Mouse (Mus musculus): ENCODE measurements around the gene Ccnc.

Ccnc gene

DNA sequence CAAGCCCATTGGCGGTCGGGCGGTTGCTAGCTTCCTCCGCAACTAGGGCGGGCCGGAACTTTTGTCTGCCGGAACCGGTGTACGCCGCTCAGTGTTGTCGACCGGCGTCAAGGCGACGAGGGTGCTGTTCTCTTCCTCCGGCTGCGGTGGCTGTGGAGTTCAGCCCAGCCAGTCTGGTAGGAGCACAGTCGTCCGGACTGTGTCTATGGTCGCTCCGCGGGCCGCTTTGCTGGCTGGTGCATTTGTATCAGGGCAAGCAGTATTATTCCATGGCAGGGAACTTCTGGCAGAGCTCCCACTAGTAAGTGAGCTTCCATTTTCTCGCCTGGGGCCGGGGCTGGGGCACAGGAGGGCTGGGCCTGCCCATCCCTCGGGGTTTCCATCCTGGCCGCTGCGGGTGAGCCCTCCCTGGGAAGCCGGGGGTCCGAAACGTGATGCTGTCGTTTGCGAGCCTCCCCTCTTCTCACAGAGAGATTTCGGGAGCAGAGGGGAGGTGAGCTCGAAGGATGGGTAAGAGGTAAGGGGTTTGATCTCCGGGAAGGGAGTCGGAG, at the start of gene Ccnc:
Gene Ccnc, plus strand, starts transcription at position 87 of the 551 bp plus-strand sequence.
- peak; percentile 97 for DNase-seq (ENCODE audit: low read depth, low spot score)

DNA sequence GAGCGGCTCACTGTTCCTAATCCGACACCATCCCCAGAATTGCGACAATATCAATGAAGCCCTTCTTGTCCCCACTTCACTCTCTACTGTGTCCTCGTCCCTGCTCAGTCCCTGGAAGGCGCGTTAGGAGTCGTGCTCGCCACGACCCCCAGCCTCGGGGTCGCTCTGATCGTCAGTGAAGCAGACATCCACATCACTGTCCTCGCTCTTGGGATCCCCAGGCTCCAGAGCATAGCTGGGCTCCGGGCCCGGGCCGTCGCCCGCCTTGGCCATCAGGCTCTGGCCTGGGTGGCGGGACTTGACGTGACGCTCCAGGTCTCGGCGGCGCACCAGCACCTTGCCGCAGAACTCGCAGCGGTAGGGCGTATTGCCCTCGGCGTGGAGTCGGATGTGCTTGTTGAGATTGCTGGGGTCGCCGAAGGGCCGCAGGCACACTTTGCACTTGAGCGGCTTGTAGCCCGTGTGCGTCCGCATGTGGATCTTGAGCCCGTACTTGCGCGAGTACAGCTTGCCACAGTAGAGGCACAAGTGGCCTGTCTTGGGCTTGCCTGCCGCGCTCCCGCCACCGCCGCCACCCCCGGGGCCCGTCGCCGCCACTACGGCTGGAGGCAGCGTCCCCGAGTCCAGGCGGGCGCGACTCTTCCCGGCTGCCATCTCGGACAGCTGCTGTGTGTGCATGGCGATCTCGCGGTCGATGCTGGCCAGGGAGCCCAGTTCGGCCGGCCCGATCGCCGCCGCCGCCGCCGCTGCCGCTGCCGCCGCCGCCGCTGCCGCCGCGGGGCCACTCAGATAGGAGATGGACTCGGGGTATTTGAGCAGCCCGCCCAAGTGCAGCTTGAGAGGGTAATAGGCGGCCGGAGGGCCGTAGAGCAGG, 49.2 kb upstream of the Ccnc start:
- DNase-seq (ENCODE audit: low read depth, low spot score), result peak; percentile 85

DNA sequence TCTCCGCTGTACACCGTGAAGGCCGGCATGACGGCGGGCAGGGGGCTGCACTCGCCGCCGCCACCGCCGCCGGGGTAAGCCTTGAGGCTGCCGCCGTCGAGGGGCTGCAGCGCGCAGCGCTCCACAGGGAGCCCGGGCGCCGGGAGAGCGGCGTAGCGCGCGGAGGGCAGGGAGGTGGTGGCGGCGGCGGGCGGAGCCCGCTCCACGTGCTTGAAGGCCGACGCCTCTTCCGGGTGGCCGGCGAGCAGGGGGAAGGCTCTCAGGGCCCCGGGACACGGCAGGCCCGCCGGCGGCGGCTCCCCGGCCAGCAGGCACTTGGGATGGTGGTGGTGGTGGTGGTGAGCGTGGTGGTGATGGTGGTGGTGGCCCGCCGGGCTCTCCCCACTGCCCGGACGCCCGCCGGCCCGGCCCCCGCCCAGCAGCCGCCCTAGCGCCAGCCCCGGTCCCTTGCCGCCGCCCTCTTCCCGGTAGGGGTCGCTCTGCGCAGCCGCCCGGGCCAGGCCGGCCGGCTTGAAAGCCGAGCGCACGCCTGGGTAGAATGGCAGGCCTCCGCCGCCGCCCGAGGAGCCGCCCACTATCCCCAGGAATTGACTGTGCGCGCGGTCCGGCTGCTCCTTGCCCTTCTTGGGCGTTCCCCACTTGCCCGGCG, 48.4 kb upstream of the Ccnc start:
- peak; percentile 90 for DNase-seq (ENCODE audit: low read depth, low spot score)

DNA sequence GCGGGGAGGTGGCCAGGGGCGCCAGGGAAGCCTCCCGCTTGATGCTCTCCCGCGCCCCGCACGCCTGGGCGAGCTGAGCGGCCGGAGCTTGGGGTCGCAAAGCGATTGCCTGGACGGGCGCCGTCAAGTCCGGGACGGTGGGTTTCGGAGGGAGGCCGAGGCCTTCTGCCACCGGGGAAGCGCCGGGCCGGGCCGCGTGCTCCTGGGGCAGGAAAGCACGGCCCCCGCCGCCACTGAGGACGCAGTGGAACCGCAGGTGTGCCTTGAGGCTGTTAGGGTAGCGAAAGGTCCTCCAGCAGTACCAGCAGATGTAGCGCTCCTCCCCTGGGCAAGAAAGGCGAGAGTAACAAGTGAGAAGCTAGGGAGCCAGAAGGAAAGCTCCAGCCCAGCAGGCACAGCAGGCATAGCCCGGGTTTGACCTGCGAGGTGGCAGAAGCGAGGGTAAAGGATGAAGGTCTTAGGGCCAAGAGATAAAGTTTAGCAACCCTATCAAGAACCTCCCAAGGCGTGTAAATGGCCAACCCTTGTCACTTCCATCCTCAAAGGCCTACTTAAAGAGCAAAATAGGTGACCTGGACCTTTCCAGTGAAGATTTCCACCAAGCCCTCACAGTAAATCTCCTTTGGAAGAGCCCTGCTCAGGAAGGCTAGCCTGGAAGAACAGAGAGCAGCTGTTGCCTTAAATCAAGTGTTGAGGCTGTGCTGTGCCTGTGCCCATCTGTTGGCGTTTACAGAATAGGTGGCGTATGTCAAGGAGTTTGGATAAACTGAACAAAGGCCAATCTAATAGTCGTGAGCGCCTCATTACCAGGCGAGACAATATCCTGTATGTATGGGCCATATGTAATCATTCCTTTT, 47.6 kb upstream of the Ccnc start:
- no peak for DNase-seq (ENCODE audit: low read depth, low spot score)

DNA sequence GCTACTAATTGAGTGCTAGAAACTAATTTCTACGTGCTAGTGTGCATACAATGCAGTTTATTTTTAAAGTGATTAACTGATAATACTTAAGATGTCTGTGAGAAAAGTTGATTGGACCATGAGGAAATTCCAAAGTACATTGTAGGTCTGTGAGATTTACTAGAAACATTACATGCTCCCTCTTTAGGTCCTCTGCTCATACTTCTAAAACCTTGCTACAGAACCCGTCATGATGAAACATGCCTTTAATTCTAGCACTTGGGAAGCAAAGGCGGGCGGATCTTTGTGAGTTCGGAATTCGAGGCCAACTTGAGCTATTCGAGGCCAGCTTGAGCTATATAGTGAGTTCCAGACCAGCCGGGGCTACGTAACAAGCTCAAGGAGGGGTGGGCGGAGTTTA, 46.5 kb upstream of the Ccnc start:
- DNase-seq (ENCODE audit: low read depth, low spot score), result peak; percentile 16

DNA sequence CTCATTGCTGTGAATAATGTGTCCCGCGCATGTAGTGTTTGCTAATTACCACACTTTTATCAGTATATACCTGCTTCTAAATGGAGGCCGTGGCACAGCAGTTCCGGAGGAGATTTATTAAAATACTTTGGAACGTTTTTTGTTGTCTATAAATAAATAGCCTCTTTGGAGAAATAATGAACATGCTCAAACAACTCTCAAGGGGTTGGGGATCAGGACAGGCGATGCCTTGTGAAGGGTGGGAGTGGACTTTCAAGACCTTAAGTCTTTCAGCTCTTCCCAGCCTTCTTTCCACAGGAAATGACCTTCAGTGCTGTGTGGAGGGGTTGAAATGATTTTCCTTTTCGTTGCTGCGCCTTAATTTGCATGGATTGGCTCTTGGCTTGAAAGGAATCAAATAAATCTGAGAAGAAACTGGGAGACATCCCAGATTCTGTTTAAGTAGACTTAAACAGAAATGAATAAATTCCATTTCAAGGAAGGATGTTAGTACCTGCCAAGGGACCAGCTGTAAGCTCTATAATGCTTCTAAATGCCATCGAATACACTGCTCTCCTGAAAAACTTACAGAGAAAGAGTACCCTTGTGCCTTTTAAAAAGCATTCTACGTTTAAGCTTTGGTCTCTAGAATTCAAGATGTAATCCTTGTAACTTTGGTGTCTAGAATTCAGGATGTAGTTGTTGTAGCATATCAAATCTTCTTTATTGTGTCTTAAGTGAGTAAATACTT, 44.9 kb upstream of the Ccnc start:
- no peak for DNase-seq (ENCODE audit: low read depth, low spot score)

DNA sequence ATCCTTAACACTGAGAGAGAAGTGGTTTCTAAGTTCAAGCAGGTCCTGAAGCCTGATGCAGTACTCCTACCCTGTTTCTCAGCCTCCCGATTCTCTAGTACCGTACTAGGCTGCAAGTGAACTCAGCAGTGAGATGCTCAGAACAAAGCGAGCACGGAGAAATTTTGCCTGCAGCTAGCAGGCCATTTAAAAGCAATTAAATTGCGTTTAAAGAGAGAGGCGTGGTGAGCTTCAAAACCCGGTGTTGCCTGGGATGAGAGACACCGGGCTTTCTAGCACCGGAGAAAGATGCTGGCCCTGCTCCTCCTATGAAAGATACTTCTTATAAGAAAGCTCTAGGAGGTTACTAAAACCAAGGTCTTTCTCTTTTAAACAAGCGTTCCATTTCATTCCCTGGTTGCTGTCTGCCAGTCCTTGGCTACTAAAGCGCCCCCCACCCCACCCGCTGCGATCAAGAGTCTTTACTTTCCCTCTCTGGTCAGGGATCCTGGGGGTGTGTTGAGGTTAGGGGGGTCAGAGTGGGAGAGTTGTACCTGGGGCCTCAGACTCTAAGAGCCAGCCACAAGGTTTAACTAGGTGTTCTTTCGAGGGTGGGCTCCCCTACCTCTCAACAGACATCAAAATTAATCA, 43.0 kb upstream of the Ccnc start:
- peak; percentile 33 for DNase-seq (ENCODE audit: low read depth, low spot score)

DNA sequence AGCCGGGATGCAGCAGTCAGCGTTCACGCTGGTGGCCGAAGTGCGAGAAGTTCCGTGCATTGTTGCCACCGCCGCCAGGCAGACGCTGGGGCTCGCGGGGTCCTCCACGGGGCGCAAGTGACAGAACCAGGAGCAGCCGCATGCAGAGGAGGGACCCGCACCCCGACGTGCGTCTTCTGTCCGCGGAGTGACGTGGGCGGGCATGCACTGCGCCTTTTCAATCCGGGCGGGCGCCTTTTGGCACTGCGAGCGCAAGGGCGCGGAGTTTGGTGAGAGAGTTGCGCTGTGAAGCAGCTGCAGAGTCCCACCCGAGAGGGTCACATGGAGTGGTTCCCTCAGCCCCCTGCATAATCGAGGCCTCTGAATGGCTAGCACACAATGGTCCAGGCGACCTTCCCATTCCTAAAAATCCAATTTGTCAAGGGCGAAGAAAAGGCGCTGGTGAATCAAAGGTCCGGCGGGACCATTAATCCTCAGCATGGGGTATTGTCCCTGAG, 41.9 kb upstream of the Ccnc start, which contains the start of gene Prdm13:
Gene Prdm13, minus strand, starts transcription at position 369 of the 497 bp plus-strand sequence.
- DNase-seq (ENCODE audit: low read depth, low spot score), result peak; percentile 46

DNA sequence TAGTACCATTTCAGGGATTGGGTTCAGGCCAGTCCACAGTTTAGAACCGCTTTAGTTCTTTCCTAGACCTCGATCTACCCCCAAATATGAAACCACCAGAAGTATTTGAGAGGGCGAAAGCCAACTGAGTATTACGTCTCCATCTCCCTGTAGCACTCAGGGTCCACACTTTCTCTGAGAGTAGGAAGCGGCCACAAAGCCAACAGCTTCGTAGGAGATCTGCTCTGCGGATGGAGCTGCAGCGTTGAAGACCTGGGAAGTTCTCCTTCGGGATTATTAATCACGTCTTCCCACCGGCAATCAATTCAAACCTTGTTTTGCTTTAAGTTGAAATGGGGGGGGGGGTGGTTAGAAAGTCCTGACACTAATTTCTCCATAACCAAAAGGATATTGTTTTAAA, 41.1 kb upstream of the Ccnc start:
- no peak for DNase-seq (ENCODE audit: low read depth, low spot score)

DNA sequence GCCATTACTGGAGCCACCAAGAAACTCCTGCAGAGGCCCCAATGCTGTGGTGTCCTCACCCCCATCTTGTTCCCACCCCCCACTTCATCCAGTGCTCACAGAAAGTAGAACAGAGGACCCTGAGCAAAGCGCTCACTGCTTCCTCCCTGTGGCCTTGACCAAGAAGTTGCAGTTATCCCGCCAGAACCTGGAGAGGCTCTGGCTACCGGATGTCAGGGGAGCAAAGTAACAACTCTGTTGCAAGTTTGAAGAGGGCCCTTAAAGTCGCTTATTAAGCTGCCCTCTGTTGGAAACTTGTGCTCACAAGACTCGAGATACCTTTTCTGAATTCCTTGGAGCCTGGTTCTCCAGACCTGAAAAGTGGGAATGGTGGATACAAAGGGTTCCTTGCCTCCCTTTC, 40.6 kb upstream of the Ccnc start:
- DNase-seq (ENCODE audit: low read depth, low spot score), result peak; percentile 53

DNA sequence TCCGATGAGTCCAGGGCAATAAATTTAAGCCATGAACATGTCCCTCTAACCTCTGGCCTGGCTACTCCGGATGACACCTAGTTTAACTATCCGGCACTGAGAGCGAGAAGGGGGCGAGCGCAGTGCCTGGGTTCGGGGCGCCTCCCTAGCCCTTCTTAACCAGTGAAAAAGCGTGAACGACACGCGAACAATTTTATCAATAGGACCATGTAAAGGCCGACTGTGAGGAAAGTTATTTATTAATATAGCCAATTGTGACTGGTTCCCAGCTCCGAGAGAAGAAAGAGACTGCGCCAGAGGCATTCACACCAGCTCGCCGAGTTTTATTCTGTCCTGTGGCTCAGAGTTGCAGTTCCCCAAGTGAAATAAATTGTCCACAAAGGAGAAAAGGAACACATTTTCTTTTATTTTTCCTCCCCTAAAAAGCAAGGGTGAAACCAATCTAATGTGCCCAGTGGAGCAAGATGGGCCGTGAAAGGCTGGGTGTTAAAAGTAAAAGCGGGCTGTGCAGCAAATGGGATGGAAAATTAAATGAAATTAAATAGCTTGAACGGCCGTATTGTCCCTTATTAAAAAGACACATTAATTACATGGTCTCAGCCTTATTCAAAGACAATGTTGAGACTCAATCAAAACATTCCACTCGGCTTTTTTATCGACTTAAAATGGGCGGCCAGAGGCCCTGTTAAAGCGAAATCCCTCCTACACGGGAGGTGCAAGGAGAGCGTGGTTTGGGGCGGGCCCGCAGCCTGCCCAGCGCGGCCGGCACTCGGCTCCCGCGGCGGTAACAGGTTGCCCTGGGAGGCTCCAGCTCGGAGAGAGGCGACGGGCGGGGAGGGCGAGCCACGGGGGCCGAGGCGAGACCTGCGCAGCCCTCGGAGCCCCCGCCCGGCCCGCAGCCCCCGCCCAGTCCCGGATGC, 39.5 kb upstream of the Ccnc start:
- DNase-seq (ENCODE audit: low read depth, low spot score), result peak; percentile 63

DNA sequence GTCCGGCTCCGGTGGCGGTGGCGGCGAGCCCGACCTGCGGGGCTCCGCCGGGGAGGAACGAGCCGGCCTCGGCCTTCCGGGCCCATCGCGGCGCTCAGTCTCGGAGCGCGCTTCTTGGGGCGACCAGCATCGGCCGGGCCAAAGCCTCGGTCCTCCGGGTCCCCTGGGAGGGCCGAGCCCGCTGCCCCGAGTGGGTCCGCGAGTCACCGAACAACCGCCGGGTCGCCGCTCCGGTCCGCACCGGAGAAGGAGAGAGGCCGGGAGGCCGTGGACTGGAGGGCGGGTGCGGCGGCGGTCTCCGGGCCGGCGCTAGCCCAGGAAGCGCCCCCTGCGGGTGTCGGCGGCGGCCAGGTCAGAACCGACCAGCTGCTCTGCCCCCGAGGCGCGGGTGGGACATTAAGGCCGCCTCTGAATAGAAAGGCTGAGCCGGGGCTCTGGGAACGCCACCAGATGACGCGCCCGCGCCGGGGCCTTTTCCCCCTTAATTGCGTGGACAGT, 38.7 kb upstream of the Ccnc start:
- peak; percentile 76 for DNase-seq (ENCODE audit: low read depth, low spot score)

DNA sequence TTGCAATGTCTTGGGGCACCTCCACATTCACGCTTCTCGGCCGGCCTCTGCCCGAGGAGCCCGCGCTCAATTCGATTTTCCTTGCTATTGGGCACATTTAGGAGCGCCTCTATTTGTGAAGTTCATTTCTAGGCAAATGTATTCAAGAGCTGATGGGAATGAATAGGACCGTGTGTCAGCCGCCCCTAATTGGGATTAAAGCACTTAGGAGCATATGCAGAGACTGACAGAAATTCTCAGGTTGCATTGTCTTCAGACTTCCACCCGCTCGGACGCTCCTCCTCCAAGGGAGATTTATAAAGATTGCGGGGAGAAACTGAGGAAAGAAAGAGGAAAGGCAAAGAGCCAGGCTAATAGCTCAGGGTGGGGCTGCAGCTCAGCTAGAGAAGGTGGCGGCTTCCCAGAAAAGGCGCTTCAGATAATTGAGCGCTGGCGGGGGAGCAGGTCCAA, 38.0 kb upstream of the Ccnc start:
- DNase-seq (ENCODE audit: low read depth, low spot score), result peak; percentile 26

DNA sequence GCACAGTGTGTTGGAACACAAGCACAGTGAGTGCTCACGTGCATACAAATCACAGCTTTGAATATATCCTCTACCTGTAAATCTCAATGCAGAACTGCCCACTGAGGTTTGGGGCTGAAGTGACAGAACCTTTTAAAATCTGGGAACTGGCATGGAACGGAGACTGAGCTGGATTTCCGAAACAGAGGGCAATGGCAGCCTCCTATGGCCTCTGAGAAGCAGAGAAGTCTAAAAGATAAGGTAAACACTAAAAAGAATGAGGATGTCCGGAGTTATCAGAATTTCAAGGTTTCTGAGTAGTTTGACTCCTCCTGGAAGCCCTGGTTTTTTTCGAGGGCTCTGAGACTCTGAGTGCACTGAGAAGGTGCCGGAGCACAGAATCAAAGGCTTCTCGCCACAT, 37.3 kb upstream of the Ccnc start:
- no peak for DNase-seq (ENCODE audit: low read depth, low spot score)

DNA sequence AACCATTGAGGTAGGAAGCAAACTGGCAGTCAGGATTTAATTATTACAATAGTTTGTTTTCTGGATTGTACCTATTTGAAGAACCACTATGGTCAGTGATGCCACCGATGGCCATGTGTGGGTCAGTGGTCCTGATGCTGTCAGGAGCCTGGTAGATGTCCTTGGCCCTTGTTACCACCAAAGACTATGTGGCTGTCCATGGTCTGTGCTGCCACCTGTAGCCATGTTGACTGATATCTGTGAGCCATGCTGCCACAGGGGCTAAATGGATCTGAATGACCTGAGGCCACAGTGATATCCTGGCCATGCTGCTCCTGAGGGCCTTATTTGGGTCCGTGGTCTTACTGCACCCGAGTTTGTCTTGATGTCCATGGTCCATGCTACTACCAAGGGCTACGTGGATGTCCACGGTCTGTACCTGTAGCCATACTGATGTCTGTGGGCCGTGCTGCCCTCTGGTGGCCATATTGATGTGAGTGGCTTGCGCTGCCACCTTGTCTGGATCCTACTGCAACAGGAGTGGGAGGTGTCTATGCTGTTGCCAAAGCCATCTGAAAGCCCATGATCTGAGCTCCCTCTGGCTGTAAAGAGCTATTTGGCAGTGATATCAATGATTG, 31.8 kb upstream of the Ccnc start:
- peak; percentile 86 for DNase-seq (ENCODE audit: low read depth, low spot score)

DNA sequence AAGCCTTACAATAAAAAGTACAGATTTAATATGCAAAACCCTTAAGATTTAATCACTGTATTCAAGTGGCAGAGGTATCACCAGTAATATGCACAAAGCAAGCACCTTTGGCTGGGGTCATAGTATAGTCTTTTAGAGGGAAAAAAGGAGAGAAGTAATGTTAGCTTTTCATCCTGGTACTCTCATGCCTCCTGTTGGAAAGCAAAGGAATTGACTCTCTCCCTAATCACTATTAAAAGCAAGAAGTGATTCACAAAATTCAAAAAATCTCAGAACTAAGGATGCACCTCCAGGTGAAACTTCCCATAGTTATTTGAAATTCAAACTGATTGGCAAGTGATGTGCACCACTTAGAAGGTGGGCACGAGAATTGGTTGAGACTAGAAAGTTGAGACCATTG, 22.5 kb upstream of the Ccnc start:
- no peak for DNase-seq (ENCODE audit: low read depth, low spot score)

DNA sequence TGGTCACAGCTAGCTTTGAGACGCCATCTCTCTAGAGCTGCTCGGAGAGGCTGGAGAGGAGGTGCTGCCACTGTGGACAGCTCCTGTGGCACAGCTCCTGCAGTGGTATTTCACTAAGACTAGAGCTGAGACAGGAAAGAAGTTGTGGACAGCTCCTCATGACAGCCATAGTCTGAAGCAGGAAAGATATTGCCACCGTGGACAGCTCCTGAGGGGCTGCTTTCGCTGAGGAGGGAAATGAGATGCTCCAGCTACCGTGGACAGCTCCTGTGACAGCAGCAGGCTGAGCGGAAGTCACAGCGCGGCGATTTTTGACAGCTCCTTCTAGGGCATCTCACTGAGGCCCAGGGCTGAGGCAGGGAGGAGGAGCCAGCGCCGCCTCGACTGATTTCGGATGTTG, 15.4 kb upstream of the Ccnc start:
- DNase-seq (ENCODE audit: low read depth, low spot score), result peak; percentile 97

DNA sequence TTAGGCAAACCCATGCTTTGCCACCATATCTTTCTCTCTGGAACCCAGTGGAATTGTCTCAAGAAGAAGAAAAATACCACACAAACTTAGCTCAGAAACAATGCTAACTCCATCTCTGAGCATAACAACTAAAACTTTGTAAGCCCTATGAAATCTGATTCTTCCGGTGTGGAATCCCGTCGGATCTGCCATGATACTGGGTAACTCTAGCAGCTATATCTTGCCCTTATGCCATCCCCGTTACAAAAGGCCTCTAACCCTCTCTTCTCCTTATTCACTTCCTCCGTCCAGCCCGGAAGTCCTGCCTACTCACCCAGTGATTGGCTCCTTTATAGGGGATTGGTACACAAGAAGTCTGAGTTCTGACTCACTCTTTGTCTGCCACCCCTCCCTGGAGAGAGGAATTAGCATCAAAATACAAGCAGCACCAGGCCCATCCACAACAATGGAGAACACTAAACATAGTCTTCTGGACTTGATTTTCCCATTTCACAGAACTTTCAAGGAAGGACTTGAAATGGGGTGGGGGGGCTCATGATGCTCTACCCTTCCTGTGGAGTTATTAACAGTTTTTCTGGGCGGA, 4.7 kb upstream of the Ccnc start:
- DNase-seq (ENCODE audit: low read depth, low spot score), result peak; percentile 96

All from ZHBTc4 (cell line).